Mouse (Mus musculus): ENCODE data around the gene Rpl3. TPM values are rescaled to one million over a fixed set of nuclear protein-coding genes. Genes with fewer than 3 reads are reported as not detected.

Rpl3 gene
- total RNA-seq, 1 experiment = 1,661 TPM

DNA sequence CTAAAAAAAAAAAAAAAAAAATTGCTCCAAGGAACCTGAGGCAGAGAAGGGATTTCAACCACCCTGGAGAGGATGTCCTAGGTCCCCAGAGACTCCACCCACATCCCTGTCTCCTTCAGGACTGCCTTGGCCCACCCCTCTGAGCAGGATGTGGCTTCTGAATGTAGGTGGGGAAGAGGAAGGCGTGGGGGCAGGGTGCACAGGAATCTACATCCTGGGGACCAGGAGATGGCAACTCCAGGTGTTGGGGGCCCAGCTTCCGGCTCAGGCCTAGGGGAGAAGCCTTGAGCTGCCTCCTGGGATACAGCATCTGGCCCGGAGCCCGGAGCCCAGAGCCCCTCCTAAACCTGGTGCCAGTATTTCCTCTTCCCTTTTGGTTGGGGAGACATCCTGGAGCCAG, 41.6 kb downstream of the Rpl3 start:
- Histone ChIP-seq H3K4me3 (ENCODE audit: insufficient read depth in 1 of 2, low read depth in 1 of 2, low read length in 2 of 2, poor library complexity in 1 of 2, severe bottlenecking in 1 of 2) (no peak overlapping the region), H3K36me3 (ENCODE audit: control insufficient read depth, insufficient read depth, low read length, poor library complexity, severe bottlenecking) (no peaks in the 10 kb centered on the region), H3K4me1 (ENCODE audit: control insufficient read depth in 2 of 2, insufficient read depth in 2 of 2, low read length in 2 of 2, poor library complexity in 1 of 2) (peaks cover 0 to 12% of the 10 kb centered on the region in 2 experiments; a peak in 1 of 4 replicates), H3K9me3 (ENCODE audit: control insufficient read depth, insufficient read depth, low read depth, low read length) (no peaks in the 10 kb centered on the region), H3K27ac (ENCODE audit: insufficient read depth, low read depth, low read length, poor library complexity, severe bottlenecking) (no peak overlapping the region), H3K9ac (ENCODE audit: insufficient read depth, low read depth, low read length, poor library complexity, severe bottlenecking) (no peak overlapping the region)
- in situ Hi-C loops (cut with MboI; ENCODE audit: low sequenced_read_pairs in 2 of 2, unreplicated experiment in 2 of 2) = loop anchor here in 1 of 2 experiments (25.0 kb wide), 1 partner anchor 288 kb away; no protein-coding TSS in a partner anchor
- no peak for DNase-seq (ENCODE audit: low read depth, low spot score)
- TF ChIP-seq ZC3H11A (IDR thresholded peaks at IDR 0.05; ENCODE audit: borderline replicate concordance, low read depth, low read length) (no peak), ZNF384 (IDR thresholded peaks at IDR 0.05; ENCODE audit: low read depth, low read length) (no peak), HCFC1 (IDR thresholded peaks at IDR 0.05; ENCODE audit: borderline replicate concordance, insufficient read depth, low read length) (no peak), MAFK (IDR thresholded peaks at IDR 0.05; ENCODE audit: insufficient read depth, low read depth, low read length) (no peak), CHD2 (IDR thresholded peaks at IDR 0.05; ENCODE audit: low read depth, low read length) (no peak)

DNA sequence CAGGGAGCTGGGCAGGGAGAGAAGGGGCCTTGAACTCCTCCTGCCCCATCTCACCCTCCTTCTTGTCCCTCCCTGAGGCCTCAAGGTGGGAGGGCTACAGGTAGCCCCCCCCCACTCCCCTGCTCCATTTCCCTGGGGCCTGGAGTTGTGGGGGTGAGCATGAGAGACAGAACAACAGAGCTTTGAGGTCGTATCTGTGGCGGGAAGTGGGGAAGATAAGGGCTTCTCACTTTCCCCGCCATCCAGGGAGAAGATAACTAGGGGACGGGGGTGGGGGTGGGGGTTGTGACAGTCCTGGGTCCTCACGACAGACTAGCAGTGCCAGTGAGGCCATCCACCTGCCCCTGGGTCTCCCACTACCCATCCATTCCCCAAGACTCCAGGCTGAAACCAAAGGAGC, 43.7 kb downstream of the Rpl3 start:
- TF ChIP-seq ZNF384 (IDR thresholded peaks at IDR 0.05; ENCODE audit: low read depth, low read length) = no peak
- TF ChIP-seq HCFC1 (IDR thresholded peaks at IDR 0.05; ENCODE audit: borderline replicate concordance, insufficient read depth, low read length) = no peak
- no peak for TF ChIP-seq CHD2 (IDR thresholded peaks at IDR 0.05; ENCODE audit: low read depth, low read length)
- TF ChIP-seq MAFK (IDR thresholded peaks at IDR 0.05; ENCODE audit: insufficient read depth, low read depth, low read length) = no peak
- TF ChIP-seq ZC3H11A (IDR thresholded peaks at IDR 0.05; ENCODE audit: borderline replicate concordance, low read depth, low read length) = no peak
- no peak for DNase-seq (ENCODE audit: low read depth, low spot score)
- Histone ChIP-seq H3K36me3 (ENCODE audit: control insufficient read depth, insufficient read depth, low read length, poor library complexity, severe bottlenecking) (no peaks in the 10 kb centered on the region), H3K9me3 (ENCODE audit: control insufficient read depth, insufficient read depth, low read depth, low read length) (no peaks in the 10 kb centered on the region), H3K9ac (ENCODE audit: insufficient read depth, low read depth, low read length, poor library complexity, severe bottlenecking) (no peak overlapping the region), H3K4me3 (ENCODE audit: insufficient read depth in 1 of 2, low read depth in 1 of 2, low read length in 2 of 2, poor library complexity in 1 of 2, severe bottlenecking in 1 of 2) (no peak overlapping the region), H3K4me1 (ENCODE audit: control insufficient read depth in 2 of 2, insufficient read depth in 2 of 2, low read length in 2 of 2, poor library complexity in 1 of 2) (peaks cover 0 to 6% of the 10 kb centered on the region in 2 experiments; a peak in 1 of 4 replicates), H3K27ac (ENCODE audit: insufficient read depth, low read depth, low read length, poor library complexity, severe bottlenecking) (no peak overlapping the region)
- in situ Hi-C loops (cut with MboI; ENCODE audit: low sequenced_read_pairs in 2 of 2, unreplicated experiment in 2 of 2) = no loop called here

DNA sequence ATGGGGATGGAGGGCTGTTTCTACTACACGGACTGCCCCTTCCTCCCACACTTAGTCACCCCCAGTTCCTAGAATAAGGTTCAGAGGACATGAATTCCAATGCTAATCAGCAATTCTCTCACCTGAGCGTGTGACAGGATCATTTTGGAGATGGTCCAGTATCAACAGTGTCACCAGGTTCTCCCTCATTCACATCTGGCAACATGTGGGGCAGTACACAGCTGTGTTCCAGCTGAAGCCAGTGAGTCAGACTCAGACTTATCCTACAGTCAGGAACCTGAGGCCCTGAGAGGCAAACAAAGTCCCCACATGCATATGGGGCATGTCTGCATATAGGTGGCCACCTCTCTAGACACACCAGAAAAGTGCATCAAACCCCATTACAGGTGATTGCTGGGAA, 44.4 kb downstream of the Rpl3 start:
- no peak for DNase-seq (ENCODE audit: low read depth, low spot score)
- in situ Hi-C loops (cut with MboI; ENCODE audit: low sequenced_read_pairs in 2 of 2, unreplicated experiment in 2 of 2) = no loop called here
- Histone ChIP-seq H3K27ac (ENCODE audit: insufficient read depth, low read depth, low read length, poor library complexity, severe bottlenecking) (no peak overlapping the region), H3K9ac (ENCODE audit: insufficient read depth, low read depth, low read length, poor library complexity, severe bottlenecking) (no peak overlapping the region), H3K36me3 (ENCODE audit: control insufficient read depth, insufficient read depth, low read length, poor library complexity, severe bottlenecking) (no peaks in the 10 kb centered on the region), H3K9me3 (ENCODE audit: control insufficient read depth, insufficient read depth, low read depth, low read length) (no peaks in the 10 kb centered on the region), H3K4me1 (ENCODE audit: control insufficient read depth in 2 of 2, insufficient read depth in 2 of 2, low read length in 2 of 2, poor library complexity in 1 of 2) (peaks cover 0 to 6% of the 10 kb centered on the region in 2 experiments; a peak in 1 of 4 replicates), H3K4me3 (ENCODE audit: insufficient read depth in 1 of 2, low read depth in 1 of 2, low read length in 2 of 2, poor library complexity in 1 of 2, severe bottlenecking in 1 of 2) (no peak overlapping the region)
- TF ChIP-seq ZNF384 (IDR thresholded peaks at IDR 0.05; ENCODE audit: low read depth, low read length) = no peak
- no peak for TF ChIP-seq CHD2 (IDR thresholded peaks at IDR 0.05; ENCODE audit: low read depth, low read length)
- TF ChIP-seq MAFK (IDR thresholded peaks at IDR 0.05; ENCODE audit: insufficient read depth, low read depth, low read length) = no peak
- no peak for TF ChIP-seq HCFC1 (IDR thresholded peaks at IDR 0.05; ENCODE audit: borderline replicate concordance, insufficient read depth, low read length)
- no peak for TF ChIP-seq ZC3H11A (IDR thresholded peaks at IDR 0.05; ENCODE audit: borderline replicate concordance, low read depth, low read length)

DNA sequence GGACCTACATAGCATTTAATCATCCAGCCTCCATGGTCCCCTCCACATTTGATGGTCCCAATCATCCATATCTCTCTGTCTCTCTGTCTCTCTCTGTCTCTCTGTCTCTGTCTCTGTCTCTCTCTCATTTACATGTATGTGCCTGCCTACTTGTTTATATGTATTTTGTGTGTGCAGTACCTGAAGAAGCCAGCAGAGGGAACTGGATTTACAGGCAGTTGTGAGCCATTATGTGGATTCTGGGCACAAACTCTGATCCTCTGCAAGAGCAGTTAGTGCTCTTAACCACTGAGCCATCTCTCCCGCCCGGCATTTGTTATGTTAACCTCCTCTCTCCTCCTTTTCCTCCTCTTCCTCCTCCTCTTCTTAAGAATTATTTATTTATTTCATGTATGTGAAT, 45.9 kb downstream of the Rpl3 start:
- Histone ChIP-seq H3K9ac (ENCODE audit: insufficient read depth, low read depth, low read length, poor library complexity, severe bottlenecking) (no peak overlapping the region), H3K9me3 (ENCODE audit: control insufficient read depth, insufficient read depth, low read depth, low read length) (no peaks in the 10 kb centered on the region), H3K36me3 (ENCODE audit: control insufficient read depth, insufficient read depth, low read length, poor library complexity, severe bottlenecking) (no peaks in the 10 kb centered on the region), H3K27ac (ENCODE audit: insufficient read depth, low read depth, low read length, poor library complexity, severe bottlenecking) (no peak overlapping the region), H3K4me3 (ENCODE audit: insufficient read depth in 1 of 2, low read depth in 1 of 2, low read length in 2 of 2, poor library complexity in 1 of 2, severe bottlenecking in 1 of 2) (no peak overlapping the region), H3K4me1 (ENCODE audit: control insufficient read depth in 2 of 2, insufficient read depth in 2 of 2, low read length in 2 of 2, poor library complexity in 1 of 2) (peaks cover 0 to 2% of the 10 kb centered on the region in 2 experiments; a peak in 1 of 4 replicates)
- TF ChIP-seq HCFC1 (IDR thresholded peaks at IDR 0.05; ENCODE audit: borderline replicate concordance, insufficient read depth, low read length) (no peak), ZC3H11A (IDR thresholded peaks at IDR 0.05; ENCODE audit: borderline replicate concordance, low read depth, low read length) (no peak), MAFK (IDR thresholded peaks at IDR 0.05; ENCODE audit: insufficient read depth, low read depth, low read length) (no peak), ZNF384 (IDR thresholded peaks at IDR 0.05; ENCODE audit: low read depth, low read length) (no peak), CHD2 (IDR thresholded peaks at IDR 0.05; ENCODE audit: low read depth, low read length) (no peak)
- in situ Hi-C loops (cut with MboI; ENCODE audit: low sequenced_read_pairs in 2 of 2, unreplicated experiment in 2 of 2) = no loop called here
- no peak for DNase-seq (ENCODE audit: low read depth, low spot score)

DNA sequence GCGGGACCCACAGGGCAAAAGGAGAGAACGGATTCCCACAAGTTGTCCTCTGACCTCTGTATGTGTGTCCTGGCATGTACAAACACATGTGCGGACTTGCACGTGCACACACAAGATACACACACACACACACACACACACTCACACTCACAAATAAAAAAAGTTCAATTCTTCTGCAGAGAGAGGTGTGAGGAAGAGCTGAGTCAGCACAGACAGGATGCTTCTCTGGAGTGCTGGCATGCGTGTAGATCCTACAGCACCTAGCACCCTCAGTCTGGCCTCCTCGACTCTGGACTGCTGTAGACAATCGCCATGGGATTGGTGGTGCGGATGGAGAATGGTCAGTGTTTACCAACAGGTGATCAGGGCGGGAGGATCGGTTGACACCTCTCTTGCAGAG, 47.4 kb downstream of the Rpl3 start:
- no peak for DNase-seq (ENCODE audit: low read depth, low spot score)
- Histone ChIP-seq H3K9me3 (ENCODE audit: control insufficient read depth, insufficient read depth, low read depth, low read length) (no peaks in the 10 kb centered on the region), H3K36me3 (ENCODE audit: control insufficient read depth, insufficient read depth, low read length, poor library complexity, severe bottlenecking) (no peaks in the 10 kb centered on the region), H3K4me3 (ENCODE audit: insufficient read depth in 1 of 2, low read depth in 1 of 2, low read length in 2 of 2, poor library complexity in 1 of 2, severe bottlenecking in 1 of 2) (no peak overlapping the region), H3K9ac (ENCODE audit: insufficient read depth, low read depth, low read length, poor library complexity, severe bottlenecking) (no peak overlapping the region), H3K27ac (ENCODE audit: insufficient read depth, low read depth, low read length, poor library complexity, severe bottlenecking) (no peak overlapping the region), H3K4me1 (ENCODE audit: control insufficient read depth in 2 of 2, insufficient read depth in 2 of 2, low read length in 2 of 2, poor library complexity in 1 of 2) (no peaks in the 10 kb centered on the region)
- TF ChIP-seq MAFK (IDR thresholded peaks at IDR 0.05; ENCODE audit: insufficient read depth, low read depth, low read length) (peak; percentile 71), HCFC1 (IDR thresholded peaks at IDR 0.05; ENCODE audit: borderline replicate concordance, insufficient read depth, low read length) (no peak)
- in situ Hi-C loops (cut with MboI; ENCODE audit: low sequenced_read_pairs in 2 of 2, unreplicated experiment in 2 of 2) = no loop called here
